Mouse (Mus musculus): ENCODE measurements around the gene Sf1. TPM values are rescaled to one million over a fixed set of nuclear protein-coding genes. Genes with fewer than 3 reads are reported as not detected.

The Sf1 gene
- polyA plus RNA-seq, 1 experiment from 2014 or later = 115 TPM

- Histone ChIP-seq H3K4me3 (no peak overlapping the region), H3K9ac (no peak overlapping the region), H3K27ac (no peak overlapping the region), H3K36me3 (peaks cover 63% of the 10 kb centered on the region), H3K27me3 (replicated peaks) (no peaks in the 10 kb centered on the region), H3K9me3 (replicated peaks) (no peaks in the 10 kb centered on the region), H3K4me2 (peak overlapping the region; percentile 99; the same call in 1 of the 2 replicates), H3K4me1 (peaks cover 71% of the 10 kb centered on the region)
- no peak for ATAC-seq
- WGBS (ENCODE audit: insufficient replicate concordance) = 65% methylated on average over 19 of the region's 19 CpGs
These were observed 20.2 kb upstream of the Sf1 start for GRCm38 (mm10) chr19:6343066-6343925.

GRCm38 (mm10) chr19:6343996-6344395 lies 19.5 kb upstream of the Sf1 start:
- WGBS (ENCODE audit: insufficient replicate concordance) = 80% methylated on average over 5 of the region's 5 CpGs

GRCm38 (mm10) chr19:6346023-6346422 lies 17.5 kb upstream of the Sf1 start:
- Histone ChIP-seq H3K4me1 (peaks cover 70% of the 10 kb centered on the region), H3K36me3 (peaks cover 48% of the 10 kb centered on the region), H3K9me3 (replicated peaks) (no peaks in the 10 kb centered on the region), H3K4me2 (no peak overlapping the region), H3K27me3 (replicated peaks) (no peaks in the 10 kb centered on the region), H3K4me3 (no peak overlapping the region), H3K9ac (no peak overlapping the region), H3K27ac (no peak overlapping the region)
- 83% methylated on average over 5 of the region's 5 CpGs for WGBS (ENCODE audit: insufficient replicate concordance)
- ATAC-seq = no peak

More at GRCm38 (mm10) chr19:6343996-6344395, 19.5 kb upstream of the Sf1 start:
- peaks cover 78% of the 10 kb centered on the region for H3K4me1 ChIP-seq
- H3K27ac ChIP-seq = no peak overlapping the region
- H3K36me3 ChIP-seq = peaks cover 56% of the 10 kb centered on the region
- no peak overlapping the region for H3K4me3 ChIP-seq
- ATAC-seq = no peak
- no peaks in the 10 kb centered on the region for H3K27me3 ChIP-seq (replicated peaks)
- no peak overlapping the region for H3K9ac ChIP-seq
- no peaks in the 10 kb centered on the region for H3K9me3 ChIP-seq (replicated peaks)
- H3K4me2 ChIP-seq = 0 out of 2 replicates have a peak overlapping the region, but pooled peaks have one; percentile 1

- Histone ChIP-seq H3K9ac (no peak overlapping the region), H3K9me3 (replicated peaks) (no peaks in the 10 kb centered on the region), H3K27ac (no peak overlapping the region), H3K4me3 (no peak overlapping the region), H3K36me3 (peaks cover 53% of the 10 kb centered on the region), H3K27me3 (replicated peaks) (no peaks in the 10 kb centered on the region), H3K4me2 (no peak overlapping the region), H3K4me1 (peaks cover 69% of the 10 kb centered on the region)
- no peak for ATAC-seq
- WGBS (ENCODE audit: insufficient replicate concordance) = 79% methylated on average over 10 of the region's 10 CpGs
These were observed 16.8 kb upstream of the Sf1 start for GRCm38 (mm10) chr19:6346661-6347060.

GRCm38 (mm10) chr19:6347615-6348014 lies 15.9 kb upstream of the Sf1 start:
- H3K27me3 ChIP-seq (replicated peaks) = no peaks in the 10 kb centered on the region
- H3K9me3 ChIP-seq (replicated peaks) = no peaks in the 10 kb centered on the region
- H3K36me3 ChIP-seq = peaks cover 55% of the 10 kb centered on the region
- 87% methylated on average over 4 of the region's 4 CpGs for WGBS (ENCODE audit: insufficient replicate concordance)
- no peak overlapping the region for H3K4me3 ChIP-seq
- no peak for ATAC-seq
- no peak overlapping the region for H3K4me2 ChIP-seq
- H3K9ac ChIP-seq = no peak overlapping the region
- H3K27ac ChIP-seq = no peak overlapping the region
- H3K4me1 ChIP-seq = peaks cover 60% of the 10 kb centered on the region

- H3K4me2 ChIP-seq = peak overlapping the region; percentile 42
- ATAC-seq = no peak
- H3K36me3 ChIP-seq = peaks cover 62% of the 10 kb centered on the region
- WGBS (ENCODE audit: insufficient replicate concordance) = 34% methylated on average over 9 of the region's 9 CpGs
- peak overlapping the region; percentile 63 for H3K27ac ChIP-seq
- H3K9ac ChIP-seq = peak overlapping the region; percentile 42; the same call in 1 of the 2 replicates
- peaks cover 49% of the 10 kb centered on the region for H3K4me1 ChIP-seq
- no peaks in the 10 kb centered on the region for H3K27me3 ChIP-seq (replicated peaks)
- no peak overlapping the region for H3K4me3 ChIP-seq
- H3K9me3 ChIP-seq (replicated peaks) = no peaks in the 10 kb centered on the region
These were observed 14.8 kb upstream of the Sf1 start for GRCm38 (mm10) chr19:6348717-6349116.

- peak overlapping the region; percentile 42 for H3K4me2 ChIP-seq
- H3K27me3 ChIP-seq (replicated peaks) = no peaks in the 10 kb centered on the region
- peaks cover 61% of the 10 kb centered on the region for H3K36me3 ChIP-seq
- 22% methylated on average over 14 of the region's 14 CpGs for WGBS (ENCODE audit: insufficient replicate concordance)
- ATAC-seq = peak; percentile 66
- H3K4me1 ChIP-seq = peaks cover 45% of the 10 kb centered on the region
- H3K9ac ChIP-seq = peak overlapping the region; percentile 42
- H3K9me3 ChIP-seq (replicated peaks) = no peaks in the 10 kb centered on the region
- H3K4me3 ChIP-seq = no peak overlapping the region
- peak overlapping the region; percentile 63 for H3K27ac ChIP-seq
These were observed 14.1 kb upstream of the Sf1 start for GRCm38 (mm10) chr19:6349215-6349983.

- H3K4me3 ChIP-seq = no peak overlapping the region
- peaks cover 42% of the 10 kb centered on the region for H3K36me3 ChIP-seq
- H3K9ac ChIP-seq = no peak overlapping the region
- H3K27ac ChIP-seq = no peak overlapping the region
- H3K9me3 ChIP-seq (replicated peaks) = no peaks in the 10 kb centered on the region
- no peak overlapping the region for H3K4me2 ChIP-seq
- H3K27me3 ChIP-seq (replicated peaks) = no peaks in the 10 kb centered on the region
- ATAC-seq = no peak
- peaks cover 36% of the 10 kb centered on the region for H3K4me1 ChIP-seq
- 76% methylated on average over 14 of the region's 14 CpGs for WGBS (ENCODE audit: insufficient replicate concordance)
These were observed 11.9 kb upstream of the Sf1 start for GRCm38 (mm10) chr19:6351431-6352106.

GRCm38 (mm10) chr19:6352107-6352505 lies 11.4 kb upstream of the Sf1 start:
- no peaks in the 10 kb centered on the region for H3K27me3 ChIP-seq (replicated peaks)
- H3K36me3 ChIP-seq = peaks cover 37% of the 10 kb centered on the region
- no peak overlapping the region for H3K4me3 ChIP-seq
- 43% methylated on average over 2 of the region's 2 CpGs for WGBS (ENCODE audit: insufficient replicate concordance)
- H3K9ac ChIP-seq = no peak overlapping the region
- H3K4me1 ChIP-seq = peaks cover 33% of the 10 kb centered on the region
- no peak overlapping the region for H3K27ac ChIP-seq
- H3K9me3 ChIP-seq (replicated peaks) = no peaks in the 10 kb centered on the region
- H3K4me2 ChIP-seq = no peak overlapping the region
- no peak for ATAC-seq

GRCm38 (mm10) chr19:6354030-6354429 lies 9.5 kb upstream of the Sf1 start:
- Histone ChIP-seq H3K27ac (no peak overlapping the region), H3K4me2 (no peak overlapping the region), H3K27me3 (replicated peaks) (no peaks in the 10 kb centered on the region), H3K36me3 (peaks cover 32% of the 10 kb centered on the region), H3K4me1 (peaks cover 14% of the 10 kb centered on the region), H3K9ac (no peak overlapping the region), H3K4me3 (no peak overlapping the region), H3K9me3 (replicated peaks) (no peaks in the 10 kb centered on the region)
- 82% methylated on average over 7 of the region's 7 CpGs for WGBS (ENCODE audit: insufficient replicate concordance)
- no peak for ATAC-seq

- Histone ChIP-seq H3K36me3 (peaks cover 35% of the 10 kb centered on the region), H3K27me3 (replicated peaks) (no peaks in the 10 kb centered on the region), H3K27ac (no peak overlapping the region), H3K4me1 (peaks cover 37% of the 10 kb centered on the region), H3K9me3 (replicated peaks) (no peaks in the 10 kb centered on the region), H3K4me3 (no peak overlapping the region), H3K4me2 (no peak overlapping the region), H3K9ac (no peak overlapping the region)
- ATAC-seq = no peak
- 75% methylated on average over 3 of the region's 3 CpGs for WGBS (ENCODE audit: insufficient replicate concordance)
These were observed 2.2 kb upstream of the Sf1 start for GRCm38 (mm10) chr19:6361291-6361690.

- 4% methylated on average over 11 of the region's 11 CpGs for WGBS (ENCODE audit: insufficient replicate concordance)
- no peaks in the 10 kb centered on the region for H3K27me3 ChIP-seq (replicated peaks)
- no peaks in the 10 kb centered on the region for H3K9me3 ChIP-seq (replicated peaks)
- H3K4me2 ChIP-seq = peak overlapping the region; percentile 86
- H3K27ac ChIP-seq = peak overlapping the region; percentile 97
- peaks cover 52% of the 10 kb centered on the region for H3K36me3 ChIP-seq
- H3K9ac ChIP-seq = peak overlapping the region; percentile 65
- H3K4me1 ChIP-seq = peaks cover 49% of the 10 kb centered on the region
- peak overlapping the region; percentile 99 for H3K4me3 ChIP-seq
- no peak for ATAC-seq
These were observed 439 bp upstream of the Sf1 start for GRCm38 (mm10) chr19:6363091-6363410.

All from liver, embryonic 12.5 days (tissue).